Mouse (Mus musculus): ENCODE results near the gene Enah. TPM values are rescaled to one million over a fixed set of nuclear protein-coding genes. Genes with fewer than 3 reads are reported as not detected.

The Enah gene
- polyA plus RNA-seq, 1 experiment from 2014 or later, result 35.6 TPM

- no peak overlapping the region for H3K4me3 ChIP-seq (replicated peaks; ENCODE audit: low read length)
- 95% methylated on average over 2 of the region's 2 CpGs for WGBS
- 0 out of 2 replicates have a peak, but pooled peaks cover 2% of the 10 kb centered on the region for H3K4me1 ChIP-seq (replicated peaks; ENCODE audit: control insufficient read depth, insufficient read depth, low read length)
- H3K4me2 ChIP-seq (ENCODE audit: low read length), result no peak overlapping the region
- H3K9me3 ChIP-seq (ENCODE audit: control insufficient read depth, low read length), result no peaks in the 10 kb centered on the region
- no peak for ATAC-seq
- no peak overlapping the region for H3K9ac ChIP-seq (replicated peaks; ENCODE audit: low read depth, low read length)
- H3K27me3 ChIP-seq (replicated peaks; ENCODE audit: control insufficient read depth, insufficient read depth, low read length), result no peaks in the 10 kb centered on the region
- H3K27ac ChIP-seq (ENCODE audit: low read length), result no peak overlapping the region
- no peaks in the 10 kb centered on the region; the same call in 1 of the 2 replicates for H3K36me3 ChIP-seq (ENCODE audit: control insufficient read depth, insufficient read depth)
These were observed 62.1 kb downstream of the Enah start for GRCm38 (mm10) chr1:181957736-181958135.

GRCm38 (mm10) chr1:181953547-181953946 lies 66.2 kb downstream of the Enah start:
- H3K27ac ChIP-seq (ENCODE audit: low read length), result no peak overlapping the region
- H3K9ac ChIP-seq (replicated peaks; ENCODE audit: low read depth, low read length), result no peak overlapping the region
- ATAC-seq, result no peak

GRCm38 (mm10) chr1:181951266-181951665 lies 68.5 kb downstream of the Enah start:
- Histone ChIP-seq H3K36me3 (ENCODE audit: control insufficient read depth, insufficient read depth) (no peaks in the 10 kb centered on the region), H3K27me3 (replicated peaks; ENCODE audit: control insufficient read depth, insufficient read depth, low read length) (no peaks in the 10 kb centered on the region), H3K4me1 (replicated peaks; ENCODE audit: control insufficient read depth, insufficient read depth, low read length) (0 out of 2 replicates have a peak, but pooled peaks cover 2% of the 10 kb centered on the region), H3K4me2 (ENCODE audit: low read length) (no peak overlapping the region), H3K9me3 (ENCODE audit: control insufficient read depth, low read length) (no peaks in the 10 kb centered on the region), H3K9ac (replicated peaks; ENCODE audit: low read depth, low read length) (no peak overlapping the region), H3K27ac (ENCODE audit: low read length) (no peak overlapping the region), H3K4me3 (replicated peaks; ENCODE audit: low read length) (no peak overlapping the region)
- WGBS, result 89% methylated on average over 5 of the region's 5 CpGs
- ATAC-seq, result no peak

More at GRCm38 (mm10) chr1:181953547-181953946, 66.2 kb downstream of the Enah start:
- Histone ChIP-seq H3K4me2 (ENCODE audit: low read length) (no peak overlapping the region), H3K4me3 (replicated peaks; ENCODE audit: low read length) (no peak overlapping the region), H3K36me3 (ENCODE audit: control insufficient read depth, insufficient read depth) (no peaks in the 10 kb centered on the region), H3K9me3 (ENCODE audit: control insufficient read depth, low read length) (no peaks in the 10 kb centered on the region), H3K4me1 (replicated peaks; ENCODE audit: control insufficient read depth, insufficient read depth, low read length) (0 out of 2 replicates have a peak, but pooled peaks cover 2% of the 10 kb centered on the region), H3K27me3 (replicated peaks; ENCODE audit: control insufficient read depth, insufficient read depth, low read length) (no peaks in the 10 kb centered on the region)

- Histone ChIP-seq H3K9ac (replicated peaks; ENCODE audit: low read depth, low read length) (no peak overlapping the region), H3K4me3 (replicated peaks; ENCODE audit: low read length) (no peak overlapping the region), H3K4me2 (ENCODE audit: low read length) (no peak overlapping the region), H3K4me1 (replicated peaks; ENCODE audit: control insufficient read depth, insufficient read depth, low read length) (0 out of 2 replicates have a peak, but pooled peaks cover 2% of the 10 kb centered on the region), H3K9me3 (ENCODE audit: control insufficient read depth, low read length) (no peaks in the 10 kb centered on the region), H3K36me3 (ENCODE audit: control insufficient read depth, insufficient read depth) (no peaks in the 10 kb centered on the region), H3K27me3 (replicated peaks; ENCODE audit: control insufficient read depth, insufficient read depth, low read length) (no peaks in the 10 kb centered on the region), H3K27ac (ENCODE audit: low read length) (no peak overlapping the region)
- 95% methylated on average over 9 of the region's 9 CpGs for WGBS
- no peak for ATAC-seq
These were observed 69.1 kb downstream of the Enah start for GRCm38 (mm10) chr1:181950721-181951120.

- no peaks in the 10 kb centered on the region for H3K36me3 ChIP-seq (ENCODE audit: control insufficient read depth, insufficient read depth)
- 83% methylated on average over 3 of the region's 3 CpGs for WGBS
- H3K4me1 ChIP-seq (replicated peaks; ENCODE audit: control insufficient read depth, insufficient read depth, low read length), result no peaks in the 10 kb centered on the region
- no peaks in the 10 kb centered on the region for H3K9me3 ChIP-seq (ENCODE audit: control insufficient read depth, low read length)
- no peaks in the 10 kb centered on the region for H3K27me3 ChIP-seq (replicated peaks; ENCODE audit: control insufficient read depth, insufficient read depth, low read length)
- H3K4me3 ChIP-seq (replicated peaks; ENCODE audit: low read length), result no peak overlapping the region
- H3K27ac ChIP-seq (ENCODE audit: low read length), result no peak overlapping the region
- ATAC-seq, result no peak
- no peak overlapping the region for H3K4me2 ChIP-seq (ENCODE audit: low read length)
- H3K9ac ChIP-seq (replicated peaks; ENCODE audit: low read depth, low read length), result no peak overlapping the region
These were observed 71.6 kb downstream of the Enah start for GRCm38 (mm10) chr1:181948191-181948590.

GRCm38 (mm10) chr1:181937064-181937463 lies 82.7 kb downstream of the Enah start:
- no peak overlapping the region for H3K27ac ChIP-seq (ENCODE audit: low read length)
- no peaks in the 10 kb centered on the region for H3K36me3 ChIP-seq (ENCODE audit: control insufficient read depth, insufficient read depth)
- no peak overlapping the region for H3K4me2 ChIP-seq (ENCODE audit: low read length)
- H3K4me1 ChIP-seq (replicated peaks; ENCODE audit: control insufficient read depth, insufficient read depth, low read length), result no peaks in the 10 kb centered on the region; the same call in 1 of the 2 replicates
- H3K9me3 ChIP-seq (ENCODE audit: control insufficient read depth, low read length), result no peaks in the 10 kb centered on the region
- WGBS, result 68% methylated on average over 2 of the region's 2 CpGs
- no peak for ATAC-seq
- no peak overlapping the region for H3K4me3 ChIP-seq (replicated peaks; ENCODE audit: low read length)
- H3K27me3 ChIP-seq (replicated peaks; ENCODE audit: control insufficient read depth, insufficient read depth, low read length), result no peaks in the 10 kb centered on the region
- H3K9ac ChIP-seq (replicated peaks; ENCODE audit: low read depth, low read length), result no peak overlapping the region

GRCm38 (mm10) chr1:181928388-181928787 lies 91.4 kb downstream of the Enah start:
- WGBS, result 76% methylated on average over 5 of the region's 5 CpGs

GRCm38 (mm10) chr1:181923384-181923783 lies 96.4 kb downstream of the Enah start:
- Histone ChIP-seq H3K36me3 (ENCODE audit: control insufficient read depth, insufficient read depth) (peaks cover 11% of the 10 kb centered on the region; the same call in 1 of the 2 replicates), H3K9me3 (ENCODE audit: control insufficient read depth, low read length) (no peaks in the 10 kb centered on the region), H3K4me3 (replicated peaks; ENCODE audit: low read length) (no peak overlapping the region), H3K4me2 (ENCODE audit: low read length) (no peak overlapping the region), H3K27me3 (replicated peaks; ENCODE audit: control insufficient read depth, insufficient read depth, low read length) (no peaks in the 10 kb centered on the region), H3K27ac (ENCODE audit: low read length) (no peak overlapping the region), H3K9ac (replicated peaks; ENCODE audit: low read depth, low read length) (no peak overlapping the region), H3K4me1 (replicated peaks; ENCODE audit: control insufficient read depth, insufficient read depth, low read length) (no peaks in the 10 kb centered on the region)
- peak; percentile 43; the same call in 1 of the 2 replicates for ATAC-seq
- 81% methylated on average over 24 of the region's 24 CpGs for WGBS

More at GRCm38 (mm10) chr1:181928388-181928787, 91.4 kb downstream of the Enah start:
- H3K4me1 ChIP-seq (replicated peaks; ENCODE audit: control insufficient read depth, insufficient read depth, low read length), result no peaks in the 10 kb centered on the region
- no peak overlapping the region for H3K27ac ChIP-seq (ENCODE audit: low read length)
- no peak for ATAC-seq
- H3K9me3 ChIP-seq (ENCODE audit: control insufficient read depth, low read length), result no peaks in the 10 kb centered on the region
- H3K4me2 ChIP-seq (ENCODE audit: low read length), result no peak overlapping the region
- no peak overlapping the region for H3K9ac ChIP-seq (replicated peaks; ENCODE audit: low read depth, low read length)
- no peaks in the 10 kb centered on the region for H3K27me3 ChIP-seq (replicated peaks; ENCODE audit: control insufficient read depth, insufficient read depth, low read length)
- peaks cover 1% of the 10 kb centered on the region; the same call in 1 of the 2 replicates for H3K36me3 ChIP-seq (ENCODE audit: control insufficient read depth, insufficient read depth)
- no peak overlapping the region for H3K4me3 ChIP-seq (replicated peaks; ENCODE audit: low read length)

GRCm38 (mm10) chr1:181921580-181922494 lies 98.0 kb downstream of the Enah start:
- Histone ChIP-seq H3K36me3 (ENCODE audit: control insufficient read depth, insufficient read depth) (peaks cover 11% of the 10 kb centered on the region; the same call in 1 of the 2 replicates), H3K4me3 (replicated peaks; ENCODE audit: low read length) (no peak overlapping the region), H3K27ac (ENCODE audit: low read length) (no peak overlapping the region), H3K4me1 (replicated peaks; ENCODE audit: control insufficient read depth, insufficient read depth, low read length) (no peaks in the 10 kb centered on the region), H3K9me3 (ENCODE audit: control insufficient read depth, low read length) (no peaks in the 10 kb centered on the region), H3K9ac (replicated peaks; ENCODE audit: low read depth, low read length) (no peak overlapping the region), H3K27me3 (replicated peaks; ENCODE audit: control insufficient read depth, insufficient read depth, low read length) (no peaks in the 10 kb centered on the region), H3K4me2 (ENCODE audit: low read length) (no peak overlapping the region)
- no peak for ATAC-seq
- WGBS, result 82% methylated on average over 37 of the region's 37 CpGs

All from forebrain, embryonic 16.5 days (tissue).